Mouse (Mus musculus) left cerebral cortex, postnatal 10 days (tissue): ENCODE results near the gene Gm20388. TPM values are rescaled to one million over a fixed set of nuclear protein-coding genes. Genes with fewer than 3 reads are reported as not detected.

Experiments used
- DNase-seq, 2 experiments: peaks; one replicate each; pipeline ENCODE4 v3.0.0; 2021 to 2022; ENCODE audit warnings: low spot score in 2 of 2, mixed read lengths in 1 of 2; ENCODE audit errors: extremely low spot score in 1 of 2
- intact Hi-C: fragments of 180-260 bp; cut with DNase I; formaldehyde crosslinking; loops from one replicate; pipeline ENCODE4 v1.15.1; 2025
- total RNA-seq, 2 experiments: library from RNA; stranded (reverse); gene quantifications; 2 replicates each; pipeline ENCODE4 v1.2.3; 2021

The Gm20388 gene
- total RNA-seq, 2 experiments from 2014 or later = 4.4 to 9.0 TPM

- no peak for DNase-seq
- intact Hi-C loops = no loop called here
Observed at GRCm38 (mm10) chr8:119946326-119946865, 35.8 kb downstream of the Gm20388 start.

- no peak for DNase-seq
- intact Hi-C loops = no loop called here
Observed at GRCm38 (mm10) chr8:119947653-119948052, 37.0 kb downstream of the Gm20388 start.

GRCm38 (mm10) chr8:119948340-119948739, 37.7 kb downstream of the Gm20388 start:
- intact Hi-C loops = no loop called here
- DNase-seq = no peak

GRCm38 (mm10) chr8:119952282-119952681, 41.6 kb downstream of the Gm20388 start:
- no peak for DNase-seq
- intact Hi-C loops = no loop called here

GRCm38 (mm10) chr8:119952747-119953146, 42.1 kb downstream of the Gm20388 start:
- DNase-seq = peak in 1 of 2 experiments; percentile 58
- intact Hi-C loops = no loop called here

GRCm38 (mm10) chr8:119955333-119955732, 44.7 kb downstream of the Gm20388 start:
- intact Hi-C loops = no loop called here
- no peak for DNase-seq

GRCm38 (mm10) chr8:119958076-119958475, 47.4 kb downstream of the Gm20388 start:
- intact Hi-C loops = no loop called here
- no peak for DNase-seq

- intact Hi-C loops = no loop called here
- peak; percentile 66 for DNase-seq
Observed at GRCm38 (mm10) chr8:119960531-119961104, 50.0 kb downstream of the Gm20388 start.

- intact Hi-C loops = no loop called here
- no peak for DNase-seq
Observed at GRCm38 (mm10) chr8:119964859-119965258, 54.2 kb downstream of the Gm20388 start.

- no peak for DNase-seq
- intact Hi-C loops = no loop called here
Observed at GRCm38 (mm10) chr8:119967435-119967834, 56.8 kb downstream of the Gm20388 start.

- DNase-seq = no peak
- intact Hi-C loops = no loop called here
Observed at GRCm38 (mm10) chr8:119970169-119970568, 59.5 kb downstream of the Gm20388 start.

GRCm38 (mm10) chr8:119972558-119972957, 61.9 kb downstream of the Gm20388 start:
- intact Hi-C loops = no loop called here
- DNase-seq = no peak

- intact Hi-C loops = no loop called here
- no peak for DNase-seq
Observed at GRCm38 (mm10) chr8:119978770-119979381, 68.2 kb downstream of the Gm20388 start.

GRCm38 (mm10) chr8:119981253-119981652, 70.6 kb downstream of the Gm20388 start:
- intact Hi-C loops = no loop called here
- DNase-seq = no peak

- intact Hi-C loops = no loop called here
- no peak for DNase-seq
Observed at GRCm38 (mm10) chr8:119984085-119984484, 73.4 kb downstream of the Gm20388 start.

GRCm38 (mm10) chr8:119986174-119986573, 75.5 kb downstream of the Gm20388 start:
- no peak for DNase-seq
- intact Hi-C loops = no loop called here

- intact Hi-C loops = no loop called here
Observed at GRCm38 (mm10) chr8:119988087-119988486, 77.4 kb downstream of the Gm20388 start.

GRCm38 (mm10) chr8:119992249-119992648, 81.6 kb downstream of the Gm20388 start, which contains the start of gene Crispld2:
Gene Crispld2 (plus strand): TSS chr8:119992438.
- DNase-seq = peak; percentile 63 to 88

More at GRCm38 (mm10) chr8:119988087-119988486, 77.4 kb downstream of the Gm20388 start:
- DNase-seq = peak in 1 of 2 experiments; percentile 74

GRCm38 (mm10) chr8:119994114-119994513, 83.5 kb downstream of the Gm20388 start:
- intact Hi-C loops = no loop called here

More at GRCm38 (mm10) chr8:119992249-119992648, 81.6 kb downstream of the Gm20388 start, which contains the start of gene Crispld2:
- intact Hi-C loops = no loop called here

GRCm38 (mm10) chr8:119994556-119994955, 83.9 kb downstream of the Gm20388 start:
- intact Hi-C loops = no loop called here
- no peak for DNase-seq

More at GRCm38 (mm10) chr8:119994114-119994513, 83.5 kb downstream of the Gm20388 start:
- DNase-seq = no peak
